Mouse (Mus musculus): Measurements from ENCODE around the gene Lix1l. TPM values are rescaled to one million over a fixed set of nuclear protein-coding genes. Genes with fewer than 3 reads are reported as not detected.
A peak's percentile ranks its signal among the peaks of the same experiment; 100 is the strongest.

Gene Lix1l
- total RNA-seq (2021): 10 to 100 TPM; 24.4 to 27.4 TPM
- long read RNA-seq, experiment 1, partial matches to known transcripts: 0 of 16 reads
- long read RNA-seq, experiment 1, other reads (novel, unspliced or antisense): 16 of 16 reads
- long read RNA-seq, experiment 2, partial matches to known transcripts: 1 of 14 reads
- long read RNA-seq, experiment 2, other reads (novel, unspliced or antisense): 13 of 14 reads

- peak; percentile 97 to 98 for DNase-seq
Observed at GRCm38 (mm10) chr3:96600639-96601250, at the start of gene Lix1l. Gene Lix1l, plus strand, starts transcription at chr3:96601149.

- DNase-seq: peak; percentile 86 to 87
Observed at GRCm38 (mm10) chr3:96551203-96551602, 49.7 kb upstream of the Lix1l start.

- DNase-seq: peak; percentile 61 to 67
Observed at GRCm38 (mm10) chr3:96551890-96552289, 49.1 kb upstream of the Lix1l start.

- peak in 1 of 2 experiments; percentile 25 for DNase-seq
Observed at GRCm38 (mm10) chr3:96553601-96554000, 47.3 kb upstream of the Lix1l start.

GRCm38 (mm10) chr3:96554251-96554650, 46.7 kb upstream of the Lix1l start:
- peak in 1 of 2 experiments; percentile 38 for DNase-seq

- DNase-seq: peak; percentile 94 to 96
Observed at GRCm38 (mm10) chr3:96555041-96555596, 45.8 kb upstream of the Lix1l start.

GRCm38 (mm10) chr3:96555999-96556614, 44.8 kb upstream of the Lix1l start:
- peak in 1 of 2 experiments; percentile 50 for DNase-seq

- DNase-seq: peak; percentile 64 to 79
Observed at GRCm38 (mm10) chr3:96556651-96557635, 44.0 kb upstream of the Lix1l start.

GRCm38 (mm10) chr3:96557694-96558093, 43.3 kb upstream of the Lix1l start, which contains the start of gene Txnip:
Gene Txnip, plus strand, starts transcription at chr3:96557957.
- peak; percentile 100 for DNase-seq

GRCm38 (mm10) chr3:96558159-96558558, 42.8 kb upstream of the Lix1l start:
- DNase-seq: no peak

- peak in 1 of 2 experiments; percentile 59 for DNase-seq
Observed at GRCm38 (mm10) chr3:96558668-96559196, 42.2 kb upstream of the Lix1l start.

- DNase-seq: no peak
Observed at GRCm38 (mm10) chr3:96559398-96559910, 41.5 kb upstream of the Lix1l start.

- peak in 1 of 2 experiments; percentile 76 for DNase-seq
Observed at GRCm38 (mm10) chr3:96559911-96560850, 40.8 kb upstream of the Lix1l start.

GRCm38 (mm10) chr3:96560881-96561668, 39.9 kb upstream of the Lix1l start:
- DNase-seq: peak in 1 of 2 experiments; percentile 75

GRCm38 (mm10) chr3:96561946-96562681, 38.8 kb upstream of the Lix1l start:
- peak; percentile 80 for DNase-seq

GRCm38 (mm10) chr3:96563267-96563666, 37.7 kb upstream of the Lix1l start:
- DNase-seq: peak in 1 of 2 experiments; percentile 51

- peak; percentile 78 to 80 for DNase-seq
Observed at GRCm38 (mm10) chr3:96563911-96564632, 36.9 kb upstream of the Lix1l start.

GRCm38 (mm10) chr3:96564633-96565032, 36.3 kb upstream of the Lix1l start:
- DNase-seq: peak; percentile 70 to 88
